Mouse (Mus musculus) thymus, adult 18-20 months (tissue): ENCODE results near the gene Magea1.
"Not testable (repeated sequence)": the region's sequence is repeated elsewhere in the genome, so short reads cannot be mapped to it uniquely, and the experiment has no call there.

Experiments used
- DNase-seq, 2 experiments: peaks; one replicate each; pipeline ENCODE4 v3.0.0; 2022; ENCODE audit warnings: mixed read lengths in 2 of 2

Gene Magea1

DNA sequence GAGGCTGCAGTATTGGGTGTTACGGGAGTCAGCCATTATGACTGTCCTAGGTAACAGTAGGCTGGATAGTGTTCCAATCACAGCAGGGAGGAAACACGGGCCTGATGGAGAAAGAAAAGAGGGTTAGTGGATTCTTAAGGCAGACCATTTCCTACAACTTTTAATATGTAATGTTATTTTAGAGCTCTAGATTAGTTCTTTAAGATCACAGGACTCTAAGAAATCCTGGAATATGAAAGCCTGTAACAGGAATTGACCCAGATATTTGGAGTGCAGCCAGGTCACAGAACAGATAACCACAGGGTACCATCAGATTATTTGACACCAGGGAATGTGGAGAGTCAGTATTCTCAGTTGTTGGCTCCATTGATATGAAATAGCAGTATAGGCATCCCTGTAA, at the start of gene Magea1:
Gene Magea1 (minus strand): TSS at position 101 of the 400 bp plus-strand sequence.
- DNase-seq, result not testable (repeated sequence)

DNA sequence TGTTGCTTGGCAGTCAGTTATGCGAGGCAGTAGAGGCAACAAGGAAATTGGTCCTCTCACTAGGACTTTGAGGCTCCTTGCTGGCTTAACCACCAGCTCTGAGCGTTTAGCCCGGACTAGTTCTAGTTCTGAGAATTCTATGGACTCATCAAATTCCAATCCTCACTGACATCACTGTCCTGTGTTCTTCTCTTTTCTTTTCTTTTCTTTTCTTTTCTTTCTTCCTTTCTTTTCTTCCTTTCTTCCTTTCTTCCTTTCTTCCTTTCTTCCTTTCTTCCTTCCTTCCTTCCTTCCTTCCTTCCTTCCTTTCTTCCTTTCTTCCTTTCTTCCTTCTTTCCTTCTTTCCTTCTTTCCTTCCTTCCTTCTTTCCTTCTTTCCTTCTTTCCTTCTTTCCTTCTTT, 38.7 kb upstream of the Magea1 start, which contains the start of gene Cldn34b2:
Gene Cldn34b2 (minus strand): TSS at position 101 of the 400 bp plus-strand sequence.
- not testable (repeated sequence) for DNase-seq

DNA sequence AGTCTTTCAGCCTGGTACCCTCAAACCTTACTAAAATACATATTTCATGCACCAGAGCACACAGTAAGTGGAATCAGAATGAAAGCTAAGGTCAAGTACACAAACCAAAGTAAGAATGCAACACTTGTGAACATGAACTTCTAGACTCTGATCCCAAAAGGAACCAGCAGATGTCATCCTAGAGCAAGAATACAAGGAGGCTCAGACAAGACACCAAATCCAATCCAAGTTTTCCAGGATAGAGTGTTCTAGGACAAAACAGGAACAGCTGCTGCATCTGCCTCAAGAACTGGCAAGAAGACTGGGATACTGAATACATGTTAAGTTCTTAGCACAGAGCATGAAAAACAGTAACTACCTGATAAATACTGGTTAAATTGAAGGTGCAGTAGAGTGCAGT, 8.4 kb upstream of the Magea1 start:
- no peak for DNase-seq

DNA sequence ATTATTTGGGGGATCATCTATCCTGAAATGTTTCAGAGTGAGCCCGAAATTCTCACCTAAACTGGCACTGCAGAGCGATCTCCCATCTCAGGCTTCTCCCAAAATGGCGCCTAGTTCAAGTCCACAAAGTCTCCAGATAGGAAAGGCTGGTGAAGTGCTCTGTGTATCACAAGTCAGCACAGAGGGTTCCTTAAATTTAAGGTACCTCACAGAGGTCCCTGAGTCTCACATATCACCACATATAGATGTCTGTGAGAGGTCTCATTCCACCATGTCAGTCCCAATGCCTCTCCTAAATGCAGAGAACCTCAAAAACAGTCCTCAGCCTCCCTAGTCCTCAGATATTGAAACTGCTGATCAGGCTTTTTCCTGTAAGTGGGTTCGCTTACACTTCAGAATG, 4.0 kb upstream of the Magea1 start, which contains the start of gene Magea2:
Gene Magea2 (minus strand): TSS at position 101 of the 400 bp plus-strand sequence.
- not testable (repeated sequence) for DNase-seq

DNA sequence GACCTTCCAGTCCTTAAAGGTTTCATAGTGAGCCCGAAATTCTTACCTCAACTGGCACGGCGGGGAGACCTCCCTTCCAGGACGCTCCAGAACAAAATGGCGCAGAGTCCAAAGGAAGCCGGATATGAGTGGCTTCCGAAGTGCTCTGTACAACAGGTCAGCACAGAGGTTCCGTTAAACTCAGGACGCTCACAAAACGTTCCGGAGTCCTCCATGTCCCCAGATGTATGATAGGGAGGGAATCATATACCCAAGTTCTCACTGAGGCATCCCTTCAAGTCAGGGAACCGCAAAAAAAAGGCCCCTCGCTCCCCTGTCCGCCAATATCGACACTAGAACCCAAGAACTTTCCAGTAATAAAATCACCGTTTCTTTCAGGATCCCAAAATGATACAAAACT, 26.5 kb downstream of the Magea1 start, which contains the start of gene Magea5:
Gene Magea5 (minus strand): TSS at position 101 of the 400 bp plus-strand sequence.
- DNase-seq, result not testable (repeated sequence)
